9 mouse cellular contexts compared by ENCODE assay signal in genomic region chr17:35719616-35720339, GRCm38 (mm10). TPM values are rescaled to one million over a fixed set of nuclear protein-coding genes. Genes with fewer than 3 reads are reported as not detected.
DNase-seq lines count a peak whose midpoint lies in the region; ATAC-seq lines count a peak whose summit lies in the region.
"Had no signal": no experiment of that assay in that cellular context is flagged by ENCODE, and none has a peak within 500 bp of the region (broad histone marks: within the 10 kb centered on the region; RNA-seq: fewer than 3 reads in every experiment).

No protein-coding gene starts in this region.

- peaks cover 10% of the 10 kb centered on the region; the same call in 1 of the 2 replicates for H3K27me3 ChIP-seq in heart, embryonic 10.5 days (ENCODE audit: insufficient read depth, poor library complexity, severe bottlenecking)
- no peaks in the 10 kb centered on the region for H3K27me3 ChIP-seq in lung, embryonic 16.5 days (ENCODE audit: control insufficient read depth, insufficient read depth, low read depth, low read length)
- 0 out of 2 replicates have a peak, but pooled peaks cover 3% of the 10 kb centered on the region for H3K27me3 ChIP-seq in hindbrain, embryonic 13.5 days
- no peaks in the 10 kb centered on the region for H3K27me3 ChIP-seq in stomach, embryonic 15.5 days (replicated peaks)

- DNase-seq in heart, embryonic 10.5 days (ENCODE audit: low spot score) = peak; percentile 86
- no peak for DNase-seq in heart, adult 11 months
- no peak for DNase-seq in lung, postnatal 36 days
- no peak for DNase-seq in right cerebral cortex, postnatal 14 days
- DNase-seq in layer of hippocampus, adult 11-12 months (ENCODE audit: low spot score) = no peak
- DNase-seq: thymus, postnatal 25 days had no signal

- peak; percentile 71 for ATAC-seq in lung, embryonic 16.5 days (ENCODE audit: low read depth)
- ATAC-seq in hindbrain, embryonic 13.5 days (ENCODE audit: low FRiP score) = no peak; the same call in 1 of the 2 replicates
- ATAC-seq in stomach, embryonic 15.5 days (ENCODE audit: insufficient read depth, low FRiP score, low read depth) = no peak

- no peak overlapping the region for H3K9ac ChIP-seq in lung, embryonic 16.5 days (ENCODE audit: low read length)
- no peak overlapping the region for H3K9ac ChIP-seq in hindbrain, embryonic 13.5 days
- H3K9ac ChIP-seq in stomach, embryonic 15.5 days = no peak overlapping the region

- no peaks in the 10 kb centered on the region for H3K9me3 ChIP-seq in heart, embryonic 10.5 days
- H3K9me3 ChIP-seq in lung, embryonic 16.5 days (ENCODE audit: control insufficient read depth, low read length) = no peaks in the 10 kb centered on the region
- no peaks in the 10 kb centered on the region for H3K9me3 ChIP-seq in hindbrain, embryonic 13.5 days
- H3K9me3 ChIP-seq in stomach, embryonic 15.5 days = no peaks in the 10 kb centered on the region

- H3K4me1 ChIP-seq in heart, embryonic 10.5 days = peaks cover 46% of the 10 kb centered on the region
- peaks cover 14% of the 10 kb centered on the region for H3K4me1 ChIP-seq in lung, embryonic 16.5 days (replicated peaks; ENCODE audit: control insufficient read depth, insufficient read depth, low read length)
- peaks cover 14% of the 10 kb centered on the region for H3K4me1 ChIP-seq in hindbrain, embryonic 13.5 days (replicated peaks)
- peaks cover 16% of the 10 kb centered on the region for H3K4me1 ChIP-seq in stomach, embryonic 15.5 days

- peak overlapping the region; percentile 83 for H3K27ac ChIP-seq in heart, embryonic 10.5 days
- peak overlapping the region; percentile 84 for H3K27ac ChIP-seq in lung, embryonic 16.5 days (ENCODE audit: low read length)
- 0 out of 2 replicates have a peak overlapping the region, but pooled peaks have one; percentile 23 for H3K27ac ChIP-seq in hindbrain, embryonic 13.5 days
- H3K27ac ChIP-seq in stomach, embryonic 15.5 days = peak overlapping the region; percentile 77

- 22% methylated on average over 9 of the region's 9 CpGs for WGBS in heart, embryonic 10.5 days
- WGBS in lung, embryonic 16.5 days = 33% methylated on average over 9 of the region's 9 CpGs
- 63% methylated on average over 9 of the region's 9 CpGs for WGBS in hindbrain, embryonic 13.5 days
- WGBS in stomach, embryonic 15.5 days = 50% methylated on average over 9 of the region's 9 CpGs

- 0 out of 2 replicates have a peak, but pooled peaks cover 4% of the 10 kb centered on the region for H3K36me3 ChIP-seq in heart, embryonic 10.5 days
- no peaks in the 10 kb centered on the region for H3K36me3 ChIP-seq in lung, embryonic 16.5 days (ENCODE audit: control insufficient read depth, insufficient read depth, low read length)
- no peaks in the 10 kb centered on the region for H3K36me3 ChIP-seq in hindbrain, embryonic 13.5 days
- H3K36me3 ChIP-seq in stomach, embryonic 15.5 days = no peaks in the 10 kb centered on the region

- H3K4me3 ChIP-seq in heart, embryonic 10.5 days = peak overlapping the region; percentile 39; the same call in 1 of the 2 replicates
- H3K4me3 ChIP-seq in lung, embryonic 16.5 days (ENCODE audit: low read length) = no peak overlapping the region
- H3K4me3 ChIP-seq in hindbrain, embryonic 13.5 days = no peak overlapping the region
- no peak overlapping the region for H3K4me3 ChIP-seq in stomach, embryonic 15.5 days (replicated peaks)

- H3K4me2 ChIP-seq in lung, embryonic 16.5 days (ENCODE audit: low read depth, low read length) = 0 out of 2 replicates have a peak overlapping the region, but pooled peaks have one; percentile 34
- no peak overlapping the region; the same call in 1 of the 2 replicates for H3K4me2 ChIP-seq in hindbrain, embryonic 13.5 days
- 0 out of 2 replicates have a peak overlapping the region, but pooled peaks have one; percentile 40 for H3K4me2 ChIP-seq in stomach, embryonic 15.5 days

RNA-seq across cellular contexts. Expression of gene Ddr1, which starts 15.4 kb away (rescaled TPM):
- 109 and 158 TPM in 2 replicates for polyA plus RNA-seq in heart, embryonic 10.5 days (2016; fragmentation: Nextera tagmentation; extraction: Ambion mirVana)
- polyA plus RNA-seq in lung, embryonic 16.5 days (2015; fragmentation: Nextera tagmentation; extraction: Ambion mirVana) = 50.5 and 51.3 TPM in 2 replicates
- 128 and 140 TPM in 2 replicates for polyA plus RNA-seq in hindbrain, embryonic 13.5 days (2015; fragmentation: Nextera tagmentation; extraction: Ambion mirVana)
- 74.0 and 78.4 TPM in 2 replicates for polyA plus RNA-seq in stomach, embryonic 15.5 days (2015; fragmentation: Nextera tagmentation; extraction: Ambion mirVana)

RNA-seq across cellular contexts. Expression of gene Gtf2h4, which starts 46.2 kb away (rescaled TPM):
- 34.7 and 43.5 TPM in 2 replicates for polyA plus RNA-seq in heart, embryonic 10.5 days (2016; fragmentation: Nextera tagmentation; extraction: Ambion mirVana)
- 47.5 and 48.0 TPM in 2 replicates for polyA plus RNA-seq in lung, embryonic 16.5 days (2015; fragmentation: Nextera tagmentation; extraction: Ambion mirVana)
- 27.6 and 29.2 TPM in 2 replicates for polyA plus RNA-seq in hindbrain, embryonic 13.5 days (2015; fragmentation: Nextera tagmentation; extraction: Ambion mirVana)
- polyA plus RNA-seq in stomach, embryonic 15.5 days (2015; fragmentation: Nextera tagmentation; extraction: Ambion mirVana) = 36.3 and 39.9 TPM in 2 replicates

RNA-seq across cellular contexts. Expression of gene Vars2, which starts 52.4 kb away (rescaled TPM):
- polyA plus RNA-seq in heart, embryonic 10.5 days (2016; fragmentation: Nextera tagmentation; extraction: Ambion mirVana) = 17.5 and 18.6 TPM in 2 replicates
- polyA plus RNA-seq in lung, embryonic 16.5 days (2015; fragmentation: Nextera tagmentation; extraction: Ambion mirVana) = 22.8 and 25.4 TPM in 2 replicates
- 11.8 and 14.0 TPM in 2 replicates for polyA plus RNA-seq in hindbrain, embryonic 13.5 days (2015; fragmentation: Nextera tagmentation; extraction: Ambion mirVana)
- 18.6 and 21.5 TPM in 2 replicates for polyA plus RNA-seq in stomach, embryonic 15.5 days (2015; fragmentation: Nextera tagmentation; extraction: Ambion mirVana)

Comparison
In these comparisons a context has a peak if more than half of its experiments do, and no peak if none do; other contexts are left out.
1. H3K27ac ChIP-seq: peak in every context shown above with its lines; median percentile 84 in lung, embryonic 16.5 days; 83 in heart, embryonic 10.5 days; 77 in stomach, embryonic 15.5 days; 23 in hindbrain, embryonic 13.5 days.